Mouse (Mus musculus) left cerebral cortex, postnatal 4 days (tissue): ENCODE measurements around the gene Prkaa2. TPM values are rescaled to one million over a fixed set of nuclear protein-coding genes. Genes with fewer than 3 reads are reported as not detected.

Experiments
- total RNA-seq, 2 experiments: library from RNA; stranded (reverse); gene quantifications; 2 replicates each; pipeline ENCODE4 v1.2.3; 2021

Gene Prkaa2
- total RNA-seq, 2 experiments from 2014 or later, result 35.5 to 40.7 TPM

Other genes starting within 250 kb of the Prkaa2 start
- not detected for gene C8a, start 233.5 kb downstream of the Prkaa2 start, total RNA-seq
- under 1 TPM; 0.50 to 0.74 TPM for gene Fyb2, start 196.4 kb downstream of the Prkaa2 start, total RNA-seq
- gene Plpp3, start 47.5 kb upstream of the Prkaa2 start, total RNA-seq, result 10 to 100 TPM; 65.1 to 71.3 TPM